Mouse (Mus musculus): ENCODE measurements around the gene Ldlrad1. TPM values are rescaled to one million over a fixed set of nuclear protein-coding genes. Genes with fewer than 3 reads are reported as not detected.

Gene Ldlrad1
- polyA plus RNA-seq, 2 experiments, result 0.05 to 0.17 TPM

DNA sequence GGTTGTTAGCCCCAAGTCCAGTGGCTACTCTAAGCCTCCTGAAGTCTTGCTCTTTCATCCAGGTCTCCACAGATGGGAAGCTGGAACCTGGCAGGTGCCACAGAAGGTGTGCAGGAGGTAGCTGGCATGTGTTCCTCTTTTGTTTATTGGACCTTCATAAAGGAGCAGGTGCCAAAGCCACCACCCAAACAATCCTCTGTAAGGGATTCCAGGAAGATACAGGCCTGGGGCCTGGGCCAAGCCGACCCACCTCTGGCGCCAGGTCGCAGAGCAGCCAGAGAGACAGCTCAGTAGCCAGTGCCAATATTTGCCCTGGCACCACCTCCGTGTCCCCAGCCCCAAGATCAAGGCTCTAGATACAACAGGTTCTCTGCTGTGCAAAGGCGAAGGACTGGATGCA, 12.5 kb downstream of the Ldlrad1 start:
- no peak for TF ChIP-seq POLR2A (IDR thresholded peaks at IDR 0.05; ENCODE audit: borderline replicate concordance, extremely low read depth, insufficient read depth, insufficient read length)
- Histone ChIP-seq H3K4me2 (replicated peaks; ENCODE audit: low read depth, low read length, severe bottlenecking) (no peak overlapping the region), H3K27ac (replicated peaks; ENCODE audit: low read depth, low read length) (no peak overlapping the region), H3K9me3 (ENCODE audit: control insufficient read depth, low read length) (no peaks in the 10 kb centered on the region), H3K27me3 (ENCODE audit: control insufficient read depth, insufficient read depth, low read length) (no peaks in the 10 kb centered on the region), H3K4me1 (ENCODE audit: control insufficient read depth, insufficient read depth, low read length) (no peaks in the 10 kb centered on the region), H3K4me3 (replicated peaks; ENCODE audit: low read length) (no peak overlapping the region), H3K36me3 (ENCODE audit: control insufficient read depth, insufficient read depth, low read length) (no peaks in the 10 kb centered on the region), H3K9ac (ENCODE audit: low read depth, low read length, severe bottlenecking) (no peak overlapping the region)
- DNase-seq (ENCODE audit: low spot score) (no peak), ATAC-seq (ENCODE audit: low FRiP score, low read depth) (no peak)
- WGBS, result 88% methylated on average over 5 of the region's 5 CpGs

DNA sequence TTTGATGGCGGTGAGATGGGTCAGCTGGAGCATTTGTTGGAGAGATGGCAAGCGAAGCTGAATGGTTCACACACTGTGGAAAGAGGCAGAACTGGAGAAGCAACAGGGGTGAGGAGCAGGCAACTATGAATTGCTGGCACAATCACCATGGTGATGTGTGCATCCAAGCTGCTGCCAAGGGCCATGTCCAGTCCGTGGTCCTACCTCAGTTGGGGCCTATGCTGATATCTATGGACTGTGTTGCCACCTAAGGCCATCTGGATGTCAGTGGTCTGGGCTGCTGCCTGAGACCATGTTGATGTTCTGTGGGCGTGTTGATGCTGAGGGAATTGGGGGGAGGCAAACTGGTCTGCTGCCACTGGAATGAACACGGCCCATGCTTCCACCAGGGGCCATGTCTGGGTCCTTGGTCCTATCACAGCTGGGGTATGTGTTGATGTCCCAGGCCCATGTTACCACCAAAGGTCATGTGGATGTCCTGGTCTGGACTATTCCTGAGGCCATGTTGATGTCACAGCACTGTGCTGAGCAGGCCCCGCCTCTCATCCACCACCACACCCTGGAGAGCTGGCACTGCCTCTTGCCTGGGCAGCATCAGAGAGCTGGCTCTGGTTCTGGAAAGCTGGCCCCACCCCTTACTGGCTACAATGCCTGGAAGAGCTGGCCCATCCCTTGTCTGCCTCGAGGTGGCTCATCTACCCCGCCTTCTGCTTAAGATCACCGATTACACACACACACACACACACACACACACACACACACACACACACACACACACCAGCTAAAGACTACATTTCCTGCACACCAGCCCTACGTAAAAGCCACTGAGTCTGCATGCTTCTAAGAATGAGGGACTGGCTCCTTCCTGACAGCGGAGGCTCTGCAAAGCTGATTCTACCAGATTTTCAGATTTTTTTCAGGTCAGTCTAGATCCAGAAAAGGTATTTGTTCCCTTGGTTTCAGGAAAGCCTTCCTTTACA, 14.5 kb downstream of the Ldlrad1 start:
- H3K27me3 ChIP-seq (ENCODE audit: control insufficient read depth, insufficient read depth, low read length), result no peaks in the 10 kb centered on the region
- no peak for TF ChIP-seq POLR2A (IDR thresholded peaks at IDR 0.05; ENCODE audit: borderline replicate concordance, extremely low read depth, insufficient read depth, insufficient read length)
- ATAC-seq (ENCODE audit: low FRiP score, low read depth) (no peak), DNase-seq (ENCODE audit: low spot score) (no peak)
- H3K4me2 ChIP-seq (replicated peaks; ENCODE audit: low read depth, low read length, severe bottlenecking), result no peak overlapping the region
- WGBS, result 80% methylated on average over 11 of the region's 11 CpGs
- no peaks in the 10 kb centered on the region for H3K9me3 ChIP-seq (ENCODE audit: control insufficient read depth, low read length)
- no peaks in the 10 kb centered on the region for H3K4me1 ChIP-seq (ENCODE audit: control insufficient read depth, insufficient read depth, low read length)
- H3K4me3 ChIP-seq (replicated peaks; ENCODE audit: low read length), result no peak overlapping the region
- no peaks in the 10 kb centered on the region for H3K36me3 ChIP-seq (ENCODE audit: control insufficient read depth, insufficient read depth, low read length)
- no peak overlapping the region for H3K9ac ChIP-seq (ENCODE audit: low read depth, low read length, severe bottlenecking)
- no peak overlapping the region for H3K27ac ChIP-seq (replicated peaks; ENCODE audit: low read depth, low read length)

DNA sequence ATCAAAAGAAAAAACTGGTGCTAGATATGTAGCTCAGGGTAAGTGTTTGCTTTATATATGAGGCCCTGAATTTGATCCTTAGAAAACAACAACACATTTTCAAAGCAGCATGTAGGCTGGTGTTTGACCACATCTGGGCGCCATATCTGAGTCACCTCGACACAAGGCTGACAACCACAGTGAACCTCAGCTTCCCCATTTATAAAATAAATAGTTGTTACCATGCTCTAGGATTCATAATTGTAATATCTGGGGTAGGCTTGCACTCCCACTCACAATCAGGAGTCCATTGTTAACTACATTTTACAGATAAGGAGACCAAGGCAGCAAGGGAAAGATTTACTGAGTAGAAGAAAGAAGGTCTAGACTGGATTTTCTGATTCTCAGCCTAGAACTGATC, 17.3 kb downstream of the Ldlrad1 start:
- H3K4me2 ChIP-seq (replicated peaks; ENCODE audit: low read depth, low read length, severe bottlenecking), result no peak overlapping the region
- ATAC-seq (ENCODE audit: low FRiP score, low read depth), result no peak

DNA sequence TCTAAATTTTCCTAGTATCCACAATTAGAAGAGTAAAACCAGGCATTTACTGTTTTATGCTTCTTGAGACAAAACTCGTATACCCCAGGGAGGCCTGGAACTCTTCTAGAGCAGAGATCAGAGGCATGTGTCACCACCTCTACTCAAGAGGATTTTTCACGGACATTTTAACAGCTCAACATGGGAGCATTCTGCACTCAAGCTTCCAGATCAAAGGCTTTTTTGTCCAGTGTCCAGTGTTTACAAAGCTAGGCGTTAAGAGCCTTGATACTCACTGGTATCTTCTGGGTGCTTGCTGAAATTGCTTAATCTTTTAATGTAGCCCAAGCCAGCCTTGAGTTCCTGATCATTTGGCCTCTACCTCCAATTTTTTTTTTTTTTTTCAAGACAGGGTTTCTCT, 23.2 kb downstream of the Ldlrad1 start:
- no peak overlapping the region for H3K27ac ChIP-seq (replicated peaks; ENCODE audit: low read depth, low read length)
- no peak overlapping the region for H3K9ac ChIP-seq (ENCODE audit: low read depth, low read length, severe bottlenecking)
- no peak for TF ChIP-seq POLR2A (IDR thresholded peaks at IDR 0.05; ENCODE audit: borderline replicate concordance, extremely low read depth, insufficient read depth, insufficient read length)
- H3K4me3 ChIP-seq (replicated peaks; ENCODE audit: low read length), result no peak overlapping the region
- ATAC-seq (ENCODE audit: low FRiP score, low read depth), result no peak
- no peak for DNase-seq (ENCODE audit: low spot score)
- no peaks in the 10 kb centered on the region for H3K4me1 ChIP-seq (ENCODE audit: control insufficient read depth, insufficient read depth, low read length)
- H3K4me2 ChIP-seq (replicated peaks; ENCODE audit: low read depth, low read length, severe bottlenecking), result no peak overlapping the region
- H3K9me3 ChIP-seq (ENCODE audit: control insufficient read depth, low read length), result no peaks in the 10 kb centered on the region
- no peaks in the 10 kb centered on the region for H3K27me3 ChIP-seq (ENCODE audit: control insufficient read depth, insufficient read depth, low read length)
- 41% methylated on average over 3 of the region's 3 CpGs for WGBS
- H3K36me3 ChIP-seq (ENCODE audit: control insufficient read depth, insufficient read depth, low read length), result peaks cover 64% of the 10 kb centered on the region

More for the DNA sequence above, 17.3 kb downstream of the Ldlrad1 start:
- no peaks in the 10 kb centered on the region for H3K4me1 ChIP-seq (ENCODE audit: control insufficient read depth, insufficient read depth, low read length)
- no peak overlapping the region for H3K9ac ChIP-seq (ENCODE audit: low read depth, low read length, severe bottlenecking)
- 81% methylated on average over 2 of the region's 2 CpGs for WGBS
- H3K36me3 ChIP-seq (ENCODE audit: control insufficient read depth, insufficient read depth, low read length), result peaks cover 8% of the 10 kb centered on the region
- DNase-seq (ENCODE audit: low spot score), result no peak
- H3K27ac ChIP-seq (replicated peaks; ENCODE audit: low read depth, low read length), result no peak overlapping the region
- H3K27me3 ChIP-seq (ENCODE audit: control insufficient read depth, insufficient read depth, low read length), result no peaks in the 10 kb centered on the region
- no peak for TF ChIP-seq POLR2A (IDR thresholded peaks at IDR 0.05; ENCODE audit: borderline replicate concordance, extremely low read depth, insufficient read depth, insufficient read length)
- no peaks in the 10 kb centered on the region for H3K9me3 ChIP-seq (ENCODE audit: control insufficient read depth, low read length)
- no peak overlapping the region for H3K4me3 ChIP-seq (replicated peaks; ENCODE audit: low read length)

DNA sequence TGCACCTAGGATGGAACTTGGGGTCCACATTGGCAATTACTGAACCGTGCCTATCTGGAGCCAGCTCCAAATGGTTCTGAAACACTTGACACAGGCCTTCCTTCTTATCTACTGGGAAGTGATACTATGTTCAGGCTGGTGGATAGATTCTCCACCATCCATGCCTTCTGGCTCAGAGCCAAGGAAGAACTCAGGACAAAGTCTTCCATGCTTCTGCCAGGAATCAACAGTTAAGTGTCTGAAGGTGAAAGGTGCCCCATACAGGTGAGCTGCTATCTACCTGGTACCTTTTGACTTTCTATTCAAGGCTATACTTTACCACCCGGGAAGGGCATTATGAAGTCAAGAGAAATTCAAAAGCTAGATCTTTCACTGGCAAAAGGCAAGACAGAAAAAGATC, 29.3 kb downstream of the Ldlrad1 start:
- no peak overlapping the region for H3K4me2 ChIP-seq (replicated peaks; ENCODE audit: low read depth, low read length, severe bottlenecking)
- 93% methylated on average over 2 of the region's 2 CpGs for WGBS
- H3K4me3 ChIP-seq (replicated peaks; ENCODE audit: low read length), result no peak overlapping the region
- no peaks in the 10 kb centered on the region for H3K4me1 ChIP-seq (ENCODE audit: control insufficient read depth, insufficient read depth, low read length)
- no peaks in the 10 kb centered on the region for H3K27me3 ChIP-seq (ENCODE audit: control insufficient read depth, insufficient read depth, low read length)
- no peaks in the 10 kb centered on the region for H3K9me3 ChIP-seq (ENCODE audit: control insufficient read depth, low read length)
- no peak for DNase-seq (ENCODE audit: low spot score)
- H3K27ac ChIP-seq (replicated peaks; ENCODE audit: low read depth, low read length), result no peak overlapping the region
- TF ChIP-seq POLR2A (IDR thresholded peaks at IDR 0.05; ENCODE audit: borderline replicate concordance, extremely low read depth, insufficient read depth, insufficient read length), result no peak
- H3K9ac ChIP-seq (ENCODE audit: low read depth, low read length, severe bottlenecking), result no peak overlapping the region
- peaks cover 92% of the 10 kb centered on the region for H3K36me3 ChIP-seq (ENCODE audit: control insufficient read depth, insufficient read depth, low read length)
- ATAC-seq (ENCODE audit: low FRiP score, low read depth), result no peak
